Mouse (Mus musculus) adrenal gland, adult (tissue): Measurements from ENCODE around the gene Anp32a.

ENCODE experiments used
- DNase-seq, 2 experiments: peaks; one replicate each; pipeline ENCODE4 v3.0.0; 2022 to 2023; ENCODE audit warnings: low spot score in 1 of 2; ENCODE audit not compliant: inconsistent age in 2 of 2

Anp32a gene

DNA sequence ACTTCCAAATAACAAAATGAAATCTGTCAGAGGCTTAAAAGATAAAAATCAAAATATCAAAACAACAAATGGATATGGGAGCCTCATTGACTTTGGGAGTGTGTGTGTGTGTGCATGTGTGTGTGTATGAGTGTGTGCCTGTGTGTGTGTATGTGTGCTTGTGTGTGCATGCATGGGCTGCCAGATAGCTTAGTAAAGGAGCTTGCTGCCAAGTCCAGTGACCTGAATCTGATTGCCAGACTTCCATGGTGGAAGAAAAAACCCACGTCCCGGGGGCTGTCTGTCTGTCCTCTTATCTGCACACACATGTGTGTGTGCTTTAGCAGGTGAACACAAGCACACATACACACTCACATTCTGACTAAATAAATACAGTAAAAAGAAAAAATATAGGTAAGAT lies 52.4 kb downstream of the Anp32a start:
- no peak for DNase-seq

DNA sequence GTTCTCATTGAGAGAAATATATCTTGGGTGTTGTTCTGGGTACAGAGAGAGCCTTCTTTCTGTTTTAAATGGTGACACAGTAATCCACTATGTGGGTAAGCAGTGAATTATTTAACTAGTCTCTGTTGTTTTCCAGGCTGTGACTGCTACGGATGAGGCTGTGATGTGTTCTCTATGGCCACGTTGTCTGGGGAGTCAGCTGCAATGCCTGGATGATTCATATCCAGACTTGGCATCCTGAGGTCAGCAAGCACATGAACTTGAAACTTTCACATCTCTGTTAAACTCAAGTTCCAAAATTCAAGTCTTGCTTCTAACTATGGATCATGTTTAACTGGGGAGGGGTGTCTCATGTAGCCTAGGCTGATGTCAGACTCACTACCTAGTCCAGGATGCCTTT lies 53.1 kb downstream of the Anp32a start:
- DNase-seq, result peak in 1 of 2 experiments; percentile 58

DNA sequence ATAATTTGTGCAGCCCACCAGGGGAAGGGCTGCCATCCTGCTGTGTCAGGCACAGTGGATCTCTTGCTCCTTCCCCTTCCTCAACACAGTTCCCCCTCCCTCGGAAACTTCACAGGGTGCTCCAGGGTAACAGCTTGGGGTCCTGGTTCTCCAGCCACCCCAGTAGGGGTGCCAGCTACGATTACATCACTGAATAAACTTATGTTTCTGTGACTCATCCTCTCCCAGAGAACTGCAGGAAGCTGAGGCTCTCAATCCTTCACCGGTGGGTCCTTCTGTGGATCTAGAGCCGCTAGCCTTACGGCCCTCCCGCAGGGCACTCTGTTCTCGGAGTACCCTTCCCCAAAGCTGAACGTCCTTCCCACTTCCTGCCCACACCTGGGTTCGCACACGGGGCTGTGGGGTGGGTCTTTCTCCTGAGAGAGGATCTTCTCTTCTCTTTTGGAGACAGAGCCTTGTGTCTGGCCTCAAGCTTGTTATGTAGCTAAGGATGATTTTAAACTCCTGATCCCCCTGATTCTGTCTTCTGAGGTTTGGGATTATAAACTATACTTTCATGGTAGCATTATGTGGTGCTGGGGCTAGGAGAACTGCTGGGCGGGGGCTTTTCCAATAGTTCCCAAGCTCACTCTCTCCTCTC lies 59.6 kb downstream of the Anp32a start:
- no peak for DNase-seq

DNA sequence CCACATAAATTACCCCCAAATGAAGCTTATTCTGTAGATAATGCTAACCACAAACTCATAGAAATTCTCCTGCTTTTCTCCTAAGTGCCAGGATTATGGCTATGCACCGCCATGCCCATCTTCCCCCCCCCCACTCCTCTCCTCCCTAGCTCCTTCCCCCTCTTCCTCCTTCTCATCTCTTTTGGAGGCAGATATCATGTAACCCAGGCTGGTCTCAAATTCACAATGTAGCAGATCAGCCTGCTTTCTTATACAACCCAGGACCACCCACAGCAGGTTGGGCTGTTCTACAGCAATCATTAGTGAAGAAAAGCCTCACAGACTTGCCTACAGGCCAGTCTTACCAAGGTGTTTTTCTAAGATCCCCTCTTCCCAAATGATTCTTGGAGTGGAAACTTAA lies 60.5 kb downstream of the Anp32a start:
- DNase-seq, result no peak

DNA sequence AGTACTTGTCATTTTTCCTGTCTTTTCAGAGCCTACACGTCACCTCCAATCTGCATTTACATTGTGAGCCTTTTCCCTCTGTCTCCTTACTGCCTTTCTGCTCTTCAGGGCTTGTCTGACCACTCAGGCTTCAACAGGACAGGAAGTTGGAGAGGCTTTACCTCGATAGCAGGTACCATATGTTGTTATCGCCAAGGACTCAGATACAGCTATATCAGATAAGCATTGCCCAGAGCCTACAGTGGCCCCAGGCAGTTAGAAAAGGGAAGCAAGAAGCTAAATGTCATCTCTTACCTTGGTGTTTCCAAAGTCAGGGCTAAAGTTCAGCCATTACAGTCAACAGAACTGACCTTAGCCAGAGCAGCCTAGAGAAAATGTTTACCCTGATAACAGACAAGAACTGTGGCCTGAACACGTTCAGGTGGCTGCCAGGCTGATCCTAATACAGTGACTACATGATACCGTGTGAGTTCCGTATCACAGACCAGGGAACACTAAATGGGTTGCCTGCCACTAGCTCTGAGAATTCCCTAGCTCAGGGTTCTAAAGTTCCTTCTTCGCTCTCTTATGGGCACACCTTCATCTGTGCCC lies 65.4 kb downstream of the Anp32a start:
- no peak for DNase-seq

DNA sequence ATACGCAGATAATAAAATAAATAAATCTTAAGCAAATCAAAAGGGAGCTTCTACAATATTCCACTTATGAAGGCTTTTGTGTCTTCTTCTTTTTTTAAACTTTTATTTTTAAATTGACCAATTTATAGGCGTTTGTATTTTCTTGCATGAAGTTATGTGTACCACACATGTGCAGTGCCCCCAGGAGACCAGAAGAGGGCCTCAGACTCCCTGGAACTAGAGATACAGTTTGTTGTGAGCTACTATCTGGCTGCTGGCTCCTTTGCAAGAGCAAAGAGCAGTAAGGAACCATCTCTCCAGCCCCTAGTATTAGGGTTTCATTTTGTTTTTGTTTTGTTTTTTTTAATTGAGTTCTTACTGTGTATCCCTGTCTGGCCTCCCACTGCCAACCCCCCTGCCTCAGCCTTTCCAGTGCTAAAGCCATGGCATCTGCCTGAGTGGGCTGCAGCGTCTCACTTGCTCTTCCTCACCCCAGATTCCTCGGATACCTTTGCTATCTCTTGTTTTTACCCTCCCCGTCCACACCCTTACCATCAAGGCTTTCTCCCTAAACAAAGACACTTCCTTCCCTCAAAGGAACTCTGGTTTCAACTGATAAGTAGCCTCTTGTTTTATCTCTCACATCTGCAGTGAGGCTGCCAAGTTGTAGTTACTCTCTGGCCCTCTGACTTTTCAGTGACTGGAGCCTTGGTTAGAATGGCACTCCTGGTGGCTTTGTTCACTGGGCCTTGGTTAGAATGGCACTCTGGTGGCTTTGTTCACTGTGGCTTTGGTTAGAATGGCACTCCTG lies 66.5 kb downstream of the Anp32a start:
- DNase-seq, result peak in 1 of 2 experiments; percentile 43

DNA sequence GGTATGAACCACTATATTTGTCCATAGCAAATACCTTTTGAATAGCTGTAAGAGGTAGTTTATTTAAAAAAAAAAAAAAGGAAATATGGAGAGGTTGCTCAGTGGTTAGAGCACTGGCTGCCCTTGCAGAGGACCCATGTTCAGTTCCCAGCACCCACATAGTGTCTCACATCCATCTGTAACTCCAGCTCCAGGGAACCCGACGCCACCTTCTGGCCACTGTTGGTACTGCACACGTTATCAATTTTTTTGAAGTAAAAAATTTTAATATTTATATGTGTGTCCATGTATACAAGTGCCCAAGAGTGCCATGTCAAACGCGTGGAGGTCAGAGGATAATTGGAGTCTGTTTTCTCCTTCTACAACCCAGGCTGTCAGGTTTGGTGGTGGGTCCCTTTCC lies 77.6 kb downstream of the Anp32a start:
- DNase-seq, result no peak

DNA sequence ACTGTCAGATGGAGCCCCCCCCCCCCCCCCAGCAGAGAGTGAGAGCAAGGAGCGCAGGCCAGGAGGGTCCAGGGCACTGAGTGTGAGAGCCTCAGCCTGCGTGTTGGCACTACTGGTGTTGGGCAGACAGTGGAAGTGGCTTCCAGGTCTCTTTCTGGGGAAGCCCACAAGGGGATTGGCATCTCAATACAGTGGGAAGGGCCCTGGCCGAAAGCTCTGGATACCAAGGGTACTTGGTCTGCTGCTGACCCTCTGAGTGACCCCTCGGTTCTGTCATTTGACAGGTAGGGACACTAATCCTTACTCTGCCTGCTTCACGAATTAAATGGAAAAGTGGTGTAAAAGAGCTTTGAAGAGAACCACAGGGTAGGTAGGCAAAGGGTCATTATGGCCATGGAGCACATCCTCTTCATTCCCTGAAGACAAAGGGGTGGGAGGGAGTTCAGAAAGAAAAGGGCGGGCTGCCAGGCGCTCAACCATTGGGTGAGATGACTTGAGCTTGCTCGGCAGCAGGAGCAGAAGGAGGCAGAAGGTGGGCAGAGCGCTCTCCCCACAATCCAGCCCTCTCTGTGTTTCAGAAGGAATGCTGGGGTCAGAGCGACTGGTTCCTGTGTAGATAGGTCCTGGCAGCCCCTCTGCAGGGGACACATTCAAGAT lies 79.3 kb downstream of the Anp32a start:
- DNase-seq, result peak in 1 of 2 experiments; percentile 70

DNA sequence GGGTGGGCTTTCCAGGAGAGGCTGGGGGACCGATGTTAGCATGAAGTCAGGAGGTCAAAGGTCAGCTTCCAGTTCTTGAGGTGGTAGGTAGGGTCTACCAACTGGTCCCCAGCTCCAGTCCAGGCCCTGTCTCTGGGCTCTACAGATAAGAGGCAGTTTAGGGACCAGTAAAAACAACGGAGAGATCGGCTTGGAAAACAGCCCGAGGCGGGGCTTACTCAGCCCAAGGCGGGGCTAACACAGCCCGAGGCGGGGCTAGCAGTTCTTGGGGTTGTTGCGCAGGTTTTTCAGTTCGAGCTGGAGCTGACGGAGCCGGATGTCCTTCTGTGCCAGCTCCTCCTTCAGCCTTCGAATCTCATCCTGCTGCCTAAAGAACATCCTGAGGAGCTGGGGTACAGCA lies 79.9 kb downstream of the Anp32a start:
- peak; percentile 88 to 95 for DNase-seq

DNA sequence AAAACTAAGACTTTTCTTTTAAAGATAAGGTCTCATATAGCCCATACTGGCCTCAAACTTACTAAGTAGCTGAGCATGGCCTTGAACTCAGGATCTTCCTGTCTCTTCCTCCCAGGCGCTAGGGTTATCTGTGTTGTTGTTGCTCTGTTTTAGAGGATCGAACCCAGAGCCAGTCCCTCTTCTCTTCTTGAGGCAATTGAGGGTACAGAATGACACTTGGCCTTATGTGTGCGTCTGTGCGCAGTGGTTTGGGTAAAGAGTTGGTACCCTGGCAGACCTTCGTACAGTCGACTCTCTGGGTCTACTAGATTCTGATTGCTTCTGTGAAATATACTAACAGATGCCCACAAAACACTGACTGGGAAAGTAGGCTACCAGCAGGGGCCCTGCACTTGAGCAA lies 80.8 kb downstream of the Anp32a start:
- no peak for DNase-seq

DNA sequence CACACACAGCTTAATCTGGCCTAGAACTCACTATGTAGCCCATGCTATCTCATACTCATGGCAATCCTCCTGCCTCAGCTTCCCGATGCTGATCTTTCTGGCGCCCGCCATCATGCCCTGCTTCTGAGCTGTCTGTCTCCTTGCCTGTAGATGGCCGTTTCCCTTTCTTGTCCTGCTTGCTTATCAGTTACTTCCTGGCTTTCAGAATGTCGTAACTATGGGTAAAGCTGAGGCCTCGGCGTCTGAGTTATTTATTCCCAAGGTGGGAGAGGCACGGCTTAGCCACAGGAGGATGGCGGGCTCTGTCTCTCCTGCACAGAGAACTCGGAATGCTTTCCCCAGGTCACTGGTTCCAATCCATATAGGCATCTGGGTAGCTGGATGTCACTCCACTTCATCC lies 81.8 kb downstream of the Anp32a start:
- DNase-seq, result no peak

DNA sequence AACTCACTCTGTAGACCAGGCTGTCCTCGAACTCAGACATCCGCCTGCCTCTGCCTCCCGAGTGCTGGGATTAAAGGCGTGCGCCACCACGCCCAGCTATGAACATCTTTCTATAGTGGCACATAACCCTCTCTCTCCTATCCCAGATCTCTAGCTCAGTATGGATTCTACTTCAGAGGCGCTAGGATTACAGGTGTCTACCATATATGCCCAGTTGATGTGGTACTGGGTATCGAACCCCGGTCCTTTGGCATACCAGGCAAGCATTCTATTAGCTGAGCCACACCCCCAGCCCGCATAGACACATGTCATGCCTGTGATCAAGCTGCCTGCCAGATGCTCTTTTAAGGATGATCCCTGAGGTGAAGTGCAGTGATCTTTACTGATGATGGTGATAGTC lies 82.8 kb downstream of the Anp32a start:
- no peak for DNase-seq

DNA sequence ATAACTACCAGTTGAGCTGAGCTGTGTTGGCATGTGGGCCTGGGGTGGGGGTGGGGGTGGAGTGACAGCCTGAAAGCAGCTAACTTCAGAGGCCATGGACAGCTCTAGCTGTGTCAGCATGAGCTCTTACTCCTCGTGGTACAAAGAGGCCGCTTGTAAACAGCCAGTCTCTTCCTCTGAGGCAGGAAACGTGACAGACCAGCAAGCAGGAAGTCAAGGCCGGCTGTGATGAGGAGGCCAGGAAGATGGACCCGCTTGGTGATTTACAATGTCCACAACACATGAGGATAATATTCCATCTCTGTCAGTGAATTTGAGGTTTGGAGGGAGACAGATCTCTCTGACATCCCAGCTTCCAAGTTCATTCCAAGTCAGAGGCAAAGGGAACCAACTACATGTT lies 84.2 kb downstream of the Anp32a start:
- DNase-seq, result peak in 1 of 2 experiments; percentile 61

DNA sequence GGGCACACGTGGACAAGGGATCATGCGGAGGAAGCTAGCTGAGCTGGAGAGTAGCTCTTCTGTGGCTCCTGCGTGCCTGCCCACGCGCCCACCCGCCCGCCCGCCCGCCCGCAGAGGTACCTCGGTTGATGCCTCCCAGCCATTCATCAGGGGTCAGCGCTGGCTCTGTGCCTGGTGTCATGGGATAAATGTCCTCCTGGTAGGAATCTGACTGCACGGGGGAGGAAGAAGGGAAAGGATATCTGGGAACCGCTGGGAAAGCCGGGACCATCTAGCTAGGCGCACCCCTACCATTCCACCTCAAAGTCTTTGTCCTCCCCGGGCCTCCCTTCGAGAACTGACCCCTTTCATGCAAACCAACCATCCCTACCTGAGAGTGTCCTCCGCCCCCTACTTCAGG lies 84.9 kb downstream of the Anp32a start:
- DNase-seq, result peak in 1 of 2 experiments; percentile 39

DNA sequence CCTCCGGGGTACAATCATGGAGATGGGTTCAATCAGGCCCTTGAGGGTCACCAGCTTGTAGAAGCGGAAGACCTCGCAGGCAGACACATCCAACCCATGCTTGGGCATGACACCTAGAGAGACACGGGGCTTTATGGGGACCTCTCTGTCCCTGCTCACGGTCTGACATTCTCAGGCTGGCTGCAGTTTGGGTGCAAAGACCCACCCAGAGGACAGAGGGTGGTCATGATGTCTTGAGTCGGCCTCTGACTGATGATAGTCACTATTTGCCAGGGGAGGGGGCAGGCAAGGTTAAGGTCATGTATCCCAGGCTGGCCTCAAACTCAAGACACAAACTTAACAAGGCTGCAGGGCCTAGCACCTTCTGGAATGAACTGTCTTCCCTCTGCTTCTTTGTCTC lies 85.4 kb downstream of the Anp32a start:
- peak in 1 of 2 experiments; percentile 22 for DNase-seq

DNA sequence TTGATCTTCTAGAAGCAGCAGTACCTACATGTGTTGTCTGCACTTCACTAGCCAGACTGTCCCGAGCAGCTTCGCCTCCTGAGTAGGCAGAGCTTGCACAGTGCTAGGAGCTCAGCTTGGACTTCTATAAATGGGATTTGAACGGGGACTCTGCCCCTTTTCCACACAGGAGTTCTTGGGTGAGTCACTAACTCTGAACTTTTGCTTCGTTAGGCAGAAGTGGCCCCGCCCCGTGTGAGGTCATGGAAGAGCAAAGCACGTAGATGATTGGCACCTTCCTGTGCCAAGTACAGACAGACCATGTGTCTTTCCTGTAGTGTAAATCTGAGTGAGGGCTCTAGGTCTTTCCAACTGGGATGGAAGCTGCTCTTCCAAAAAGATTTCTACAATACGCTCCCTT lies 85.9 kb downstream of the Anp32a start:
- DNase-seq, result peak; percentile 72 to 81
